12 mouse cellular contexts compared by ENCODE assay signal in the genomic region with DNA sequence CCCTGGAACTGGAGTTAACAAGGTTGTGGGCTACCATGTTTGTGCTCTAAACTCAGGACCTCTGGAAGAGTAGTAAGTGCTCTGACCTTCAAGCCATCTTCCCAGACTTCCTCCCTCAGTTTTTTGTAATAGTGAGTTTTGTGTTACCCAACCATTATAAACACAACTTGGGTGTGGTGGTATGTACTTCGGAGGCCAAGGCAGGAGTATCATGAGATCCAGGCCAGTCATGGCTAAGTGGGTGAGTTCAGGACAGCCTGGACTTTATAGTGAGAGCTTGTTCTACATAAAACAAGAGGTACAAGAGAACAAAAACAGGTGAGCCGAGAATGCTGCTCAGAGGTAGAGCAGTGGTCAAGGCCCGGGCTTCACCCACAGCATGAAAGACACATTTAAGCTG.
"Had no signal": no experiment of that assay in that cellular context is flagged by ENCODE, and none has a peak within 500 bp of the region (broad histone marks: within the 10 kb centered on the region; RNA-seq: fewer than 3 reads in every experiment).

No protein-coding gene starts in this region.

- H3K27ac ChIP-seq: limb, embryonic 15.5 days; liver, embryonic 14.5 days; midbrain, embryonic 10.5 days; neural tube, embryonic 12.5 days had no signal

- H3K27me3 ChIP-seq: kidney, embryonic 15.5 days; limb, embryonic 15.5 days; neural tube, embryonic 12.5 days had no signal

- H3K36me3 ChIP-seq: kidney, embryonic 15.5 days; limb, embryonic 15.5 days; midbrain, embryonic 10.5 days; neural tube, embryonic 12.5 days had no signal

- DNase-seq: kidney, postnatal 25 days; layer of hippocampus, postnatal 36 days; lung, postnatal 4 days; midbrain, embryonic 14.5 days; retina, postnatal 1 day; right cerebral cortex, postnatal 4 days; spleen, adult 18-20 months had no signal

- H3K4me3 ChIP-seq: kidney, embryonic 15.5 days; limb, embryonic 15.5 days; midbrain, embryonic 10.5 days; neural tube, embryonic 12.5 days had no signal
